Mouse (Mus musculus) G1E (cell line): Measurements from ENCODE around the gene Mllt3.

Source experiments
- CTCF ChIP-seq: IDR thresholded peaks from 2 replicates; pipeline ENCODE4 v1.5.1; 2012; ENCODE audit warnings: low read depth, low read length, inconsistent platforms, mixed read lengths
- GATA1 ChIP-seq: IDR thresholded peaks from 2 replicates; pipeline ENCODE4 v1.6.1; 2012; ENCODE audit warnings: borderline replicate concordance, low read length, inconsistent platforms, mixed read lengths

GRCm38 (mm10) chr4:87859148-87859547, 174.0 kb downstream of the Mllt3 start:
- TF ChIP-seq CTCF, result no peak
- TF ChIP-seq GATA1, result no peak
